Mouse (Mus musculus) CH12.LX (cell line): Measurements from ENCODE around the gene Dpm2. TPM values are rescaled to one million over a fixed set of nuclear protein-coding genes. Genes with fewer than 3 reads are reported as not detected.
A peak's percentile ranks its signal among the peaks of the same experiment; 100 is the strongest.

Experiments used
- DNase-seq: peaks from one replicate; pipeline ENCODE4 v3.0.0-alpha.2; 2013; ENCODE audit errors: extremely low read depth
- H3K27ac ChIP-seq: 2 replicates; pipeline ENCODE4 v1.5.1; 2012; ENCODE audit warnings: low read depth, mild to moderate bottlenecking, control low read depth, moderate library complexity; ENCODE audit not compliant: insufficient read depth
- H3K27me3 ChIP-seq: replicated peaks from 2 replicates; pipeline ENCODE3; 2012; ENCODE audit warnings: inconsistent platforms
- H3K36me3 ChIP-seq, 2 experiments: replicated peaks in 1 of 2; 2 replicates each; pipeline versions ENCODE3 to v1.6.1; 2012; ENCODE audit warnings: inconsistent platforms in 1 of 2, low read length in 1 of 2, mild to moderate bottlenecking in 1 of 2, mixed read lengths in 1 of 2, moderate library complexity in 1 of 2; ENCODE audit not compliant: control insufficient read depth in 1 of 2, insufficient read depth in 1 of 2
- H3K4me1 ChIP-seq, 2 experiments: 2 replicates each; pipeline ENCODE4 v1.6.1; 2012; ENCODE audit warnings: inconsistent platforms in 1 of 2, moderate library complexity in 1 of 2; ENCODE audit not compliant: insufficient read depth in 2 of 2, control insufficient read depth in 1 of 2
- H3K4me2 ChIP-seq: 2 replicates; pipeline ENCODE4 v1.6.1; 2012; ENCODE audit warnings: low read depth, mild to moderate bottlenecking, control low read depth; ENCODE audit not compliant: poor library complexity, insufficient read depth, severe bottlenecking
- H3K4me3 ChIP-seq, 3 experiments: fragments of 150-350 bp in 1 of 3; sonication (generic) in 1 of 3; replicated peaks in 1 of 3; 2 replicates each; pipeline versions ENCODE3 to v1.5.1; 2011 to 2012; ENCODE audit warnings: low read depth in 2 of 3, low read length in 2 of 3, mild to moderate bottlenecking in 2 of 3, moderate library complexity in 2 of 3, control low read depth in 1 of 3, improper control_type of control experiment in 1 of 3, inconsistent platforms in 1 of 3, mixed read lengths in 1 of 3; ENCODE audit not compliant: poor library complexity in 1 of 3
- H3K79me2 ChIP-seq: replicated peaks from 2 replicates; pipeline ENCODE4 v1.6.1; 2012; ENCODE audit warnings: mild to moderate bottlenecking, moderate library complexity; ENCODE audit not compliant: control insufficient read depth, poor library complexity, insufficient read depth, severe bottlenecking; ENCODE audit errors: extremely low read depth
- H3K9ac ChIP-seq: 2 replicates; pipeline ENCODE4 v1.6.1; 2012; ENCODE audit warnings: low read depth, mild to moderate bottlenecking, control low read depth, moderate library complexity; ENCODE audit not compliant: insufficient read depth
- H3K9me3 ChIP-seq: replicated peaks from 2 replicates; pipeline ENCODE3; 2012; ENCODE audit warnings: low read length, inconsistent platforms, mixed read lengths
- BHLHE40 ChIP-seq: IDR thresholded peaks from 2 replicates; pipeline ENCODE4 v1.6.1; 2011; ENCODE audit warnings: mild to moderate bottlenecking, low read depth, low read length, improper control_type of control experiment
- CTCF ChIP-seq, 2 experiments: IDR thresholded peaks in 1 of 2; conservative IDR thresholded peaks in 1 of 2; 2 replicates each; pipeline ENCODE4 v1.5.1; 2011 to 2012; ENCODE audit warnings: low read depth in 2 of 2, low read length in 2 of 2, improper control_type of control experiment in 1 of 2, inconsistent platforms in 1 of 2, mild to moderate bottlenecking in 1 of 2, moderate library complexity in 1 of 2
- E2F4 ChIP-seq: IDR thresholded peaks from 2 replicates; pipeline ENCODE4 v1.6.1; 2011; ENCODE audit warnings: low read depth, low read length, improper control_type of control experiment; ENCODE audit not compliant: insufficient replicate concordance
- EP300 ChIP-seq: IDR thresholded peaks from 2 replicates; pipeline ENCODE4 v1.6.1; 2011; ENCODE audit warnings: low read length, improper control_type of control experiment
- ETS1 ChIP-seq: conservative IDR thresholded peaks from 2 replicates; pipeline ENCODE4 v1.6.1; 2012; ENCODE audit warnings: low read depth, mild to moderate bottlenecking, inconsistent platforms, low read length, improper control_type of control experiment, moderate library complexity
- GABPA ChIP-seq: IDR thresholded peaks from 2 replicates; pipeline ENCODE4 v1.6.1; 2012; ENCODE audit warnings: low read depth, low read length, improper control_type of control experiment, inconsistent platforms; ENCODE audit not compliant: insufficient replicate concordance
- JUN ChIP-seq: IDR thresholded peaks from 2 replicates; pipeline ENCODE4 v1.6.1; 2011; ENCODE audit warnings: low read depth, mild to moderate bottlenecking, low read length, improper control_type of control experiment, moderate library complexity; ENCODE audit not compliant: insufficient read depth
- KAT2A ChIP-seq: IDR thresholded peaks from 2 replicates; pipeline ENCODE4 v1.6.1; 2012; ENCODE audit warnings: low read length, improper control_type of control experiment, inconsistent platforms; ENCODE audit not compliant: insufficient replicate concordance
- MAX ChIP-seq: IDR thresholded peaks from 2 replicates; pipeline ENCODE4 v1.6.1; 2011; ENCODE audit warnings: low read length, improper control_type of control experiment
- MAZ ChIP-seq: IDR thresholded peaks from 2 replicates; pipeline ENCODE4 v1.6.1; 2012; ENCODE audit warnings: low read depth, mild to moderate bottlenecking, inconsistent platforms, low read length, improper control_type of control experiment, moderate library complexity
- MEF2A ChIP-seq: IDR thresholded peaks from 2 replicates; pipeline ENCODE4 v1.6.1; 2014; ENCODE audit warnings: low read depth, mild to moderate bottlenecking, inconsistent platforms, low read length, improper control_type of control experiment, borderline replicate concordance
- MXI1 ChIP-seq: IDR thresholded peaks from 2 replicates; pipeline ENCODE4 v1.6.1; 2011; ENCODE audit warnings: mild to moderate bottlenecking, low read depth, low read length, improper control_type of control experiment
- MYC ChIP-seq: IDR thresholded peaks from 2 replicates; pipeline ENCODE4 v1.6.1; 2011; ENCODE audit warnings: low read depth, mild to moderate bottlenecking, improper control_type of control experiment, low read length
- NELFE ChIP-seq: IDR thresholded peaks from 2 replicates; pipeline ENCODE4 v1.6.1; 2011; ENCODE audit warnings: low read depth, low read length, improper control_type of control experiment
- PAX5 ChIP-seq: IDR thresholded peaks from 2 replicates; pipeline ENCODE4 v1.6.1; 2012; ENCODE audit warnings: low read length, inconsistent platforms, mixed read lengths
- POLR2A ChIP-seq: IDR thresholded peaks from 2 replicates; pipeline ENCODE4 v1.6.1; 2011; ENCODE audit warnings: low read depth, mild to moderate bottlenecking, improper control_type of control experiment, low read length
- POLR2AphosphoS2 ChIP-seq: IDR thresholded peaks from 2 replicates; pipeline ENCODE4 v1.6.1; 2011; ENCODE audit warnings: low read depth, low read length, improper control_type of control experiment
- RAD21 ChIP-seq: IDR thresholded peaks from 2 replicates; pipeline ENCODE4 v1.6.1; 2011; ENCODE audit warnings: low read depth, mild to moderate bottlenecking, low read length, improper control_type of control experiment, moderate library complexity
- RCOR1 ChIP-seq: conservative IDR thresholded peaks from 2 replicates; pipeline ENCODE4 v1.6.1; 2012; ENCODE audit warnings: low read depth, mild to moderate bottlenecking, inconsistent platforms, low read length, improper control_type of control experiment
- SIN3A ChIP-seq: IDR thresholded peaks from 2 replicates; pipeline ENCODE4 v1.6.1; 2012; ENCODE audit warnings: low read length, improper control_type of control experiment, inconsistent platforms
- SMC3 ChIP-seq: IDR thresholded peaks from 2 replicates; pipeline ENCODE4 v1.6.1; 2011; ENCODE audit warnings: low read depth, low read length, improper control_type of control experiment
- TBP ChIP-seq: conservative IDR thresholded peaks from 2 replicates; pipeline ENCODE4 v1.6.1; 2011; ENCODE audit warnings: low read depth, low read length, improper control_type of control experiment
- TCF12 ChIP-seq: IDR thresholded peaks from 2 replicates; pipeline ENCODE4 v1.6.1; 2014; ENCODE audit warnings: low read depth, mild to moderate bottlenecking, inconsistent platforms, low read length, improper control_type of control experiment
- UBTF ChIP-seq: IDR thresholded peaks from 2 replicates; pipeline ENCODE4 v1.6.1; 2012; ENCODE audit warnings: low read depth, mild to moderate bottlenecking, inconsistent platforms, low read length, improper control_type of control experiment, moderate library complexity
- USF2 ChIP-seq: conservative IDR thresholded peaks from 2 replicates; pipeline ENCODE4 v1.6.1; 2011; ENCODE audit warnings: low read depth, low read length, improper control_type of control experiment
- ZC3H11A ChIP-seq: IDR thresholded peaks from 2 replicates; pipeline ENCODE4 v1.6.1; 2012; ENCODE audit warnings: low read depth, mild to moderate bottlenecking, inconsistent platforms, low read length, improper control_type of control experiment
- ZKSCAN1 ChIP-seq: IDR thresholded peaks from 2 replicates; pipeline ENCODE4 v1.6.1; 2012; ENCODE audit warnings: low read depth, inconsistent platforms, low read length, improper control_type of control experiment, borderline replicate concordance
- ZMIZ1 ChIP-seq: IDR thresholded peaks from 2 replicates; pipeline ENCODE4 v1.6.1; 2012; ENCODE audit warnings: low read depth, mild to moderate bottlenecking, inconsistent platforms, low read length, improper control_type of control experiment
- ZNF384 ChIP-seq: IDR thresholded peaks from 2 replicates; pipeline ENCODE4 v1.6.1; 2012; ENCODE audit warnings: low read depth, low read length, improper control_type of control experiment, inconsistent platforms
- dilution Hi-C: fragments of 300-500 bp; cut with MboI; formaldehyde crosslinking; loops from 2 replicates; pipeline ENCODE4 v1.14.3; 2020; ENCODE audit warnings: low sequenced_read_pairs; ENCODE audit not compliant: extremely low pct_unique_long_range_greater_than_20kb, extremely low pct_ligation_motif_present
- in situ Hi-C: fragments of 300-500 bp; cut with MboI; formaldehyde crosslinking; loops from 3 replicates; pipeline ENCODE4 v1.14.3; 2019; ENCODE audit warnings: low sequenced_read_pairs, low pct_ligation_motif_present, low pct_unique_long_range_greater_than_20kb, mixed read lengths
- polyA plus RNA-seq: library from polyadenylated mRNA; unstranded; fragments of >175 nt; gene quantifications from 2 replicates; pipeline ENCODE4 v1.2.1, GENCODE M21; 2012; ENCODE audit warnings: low read depth; ENCODE audit not compliant: insufficient read length
- total RNA-seq, 2 experiments: library from RNA; depleted of rRNA; stranded (reverse); fragments of 300-350 nt in 1 of 2; fragments of >200 nt in 1 of 2; gene quantifications; 2 replicates each; pipeline ENCODE4 v1.2.3; 2012 to 2014

The Dpm2 gene
- total and polyA plus RNA-seq, 3 experiments: 30.9 to 63.6 (median 33.8) TPM

DNA sequence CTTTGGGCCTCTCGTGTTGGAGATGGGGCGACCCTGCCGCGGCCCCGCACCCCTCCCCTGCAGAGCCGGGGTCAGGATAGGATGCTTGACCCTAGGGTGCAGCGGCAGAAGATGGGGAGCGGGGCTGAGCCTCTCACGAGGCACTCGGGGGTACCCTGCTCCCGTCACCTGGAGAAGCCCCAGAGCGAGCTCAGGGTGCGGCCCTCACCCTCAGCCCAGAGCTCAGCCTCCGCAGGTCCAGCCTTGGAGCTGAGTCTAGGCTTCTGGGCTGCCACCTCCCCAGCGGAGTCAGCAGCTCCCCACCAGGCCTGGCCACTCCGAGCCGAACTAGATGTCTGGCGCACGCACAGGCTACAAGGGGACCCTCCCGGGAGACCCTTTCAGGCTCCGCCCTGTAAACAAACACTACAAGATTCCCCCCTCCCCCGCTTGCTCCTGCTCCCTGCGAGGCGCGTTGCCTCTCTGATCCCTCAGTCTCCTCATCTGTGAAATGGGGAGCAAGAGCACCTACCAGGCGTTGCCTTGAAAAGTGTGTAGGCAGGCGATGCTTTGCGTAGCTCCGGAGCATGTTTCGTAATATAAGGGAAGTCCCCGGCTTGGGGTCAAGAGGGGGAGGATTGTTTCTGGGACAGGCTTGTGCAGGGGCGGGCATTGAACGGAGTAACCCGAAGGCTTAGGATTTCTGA is 36.7 kb downstream of the Dpm2 start:
- Histone ChIP-seq H3K4me2 (peak overlapping the region; percentile 85), H3K9ac (peak overlapping the region; percentile 88), H3K4me1 (peaks cover 11 to 43% of the 10 kb centered on the region in 2 experiments), H3K4me3 (peak overlapping the region; percentile 85 to 88 (median 87)), H3K27me3 (no peaks in the 10 kb centered on the region), H3K79me2 (0 out of 2 replicates have a peak, but pooled peaks cover 2% of the 10 kb centered on the region), H3K27ac (peak overlapping the region; percentile 61), H3K36me3 (peaks cover 0 to 16% of the 10 kb centered on the region in 2 experiments), H3K9me3 (no peaks in the 10 kb centered on the region)
- TF ChIP-seq SIN3A (0 out of 2 replicates have a peak, but pooled peaks have one; percentile 19), MXI1 (0 out of 2 replicates have a peak, but pooled peaks have one; percentile 32), ZMIZ1 (no peak; the same call in 1 of the 2 replicates), ETS1 (peak; percentile 34; the same call in 1 of the 2 replicates), KAT2A (no peak), UBTF (no peak), TBP (0 out of 2 replicates have a peak, but pooled peaks have one; percentile 24), USF2 (no peak), PAX5 (no peak), BHLHE40 (peak; percentile 8; the same call in 1 of the 2 replicates), POLR2A (peak; percentile 59)
- peak; percentile 83 for DNase-seq
- dilution Hi-C loops (no loop called here), in situ Hi-C loops (no loop called here)

DNA sequence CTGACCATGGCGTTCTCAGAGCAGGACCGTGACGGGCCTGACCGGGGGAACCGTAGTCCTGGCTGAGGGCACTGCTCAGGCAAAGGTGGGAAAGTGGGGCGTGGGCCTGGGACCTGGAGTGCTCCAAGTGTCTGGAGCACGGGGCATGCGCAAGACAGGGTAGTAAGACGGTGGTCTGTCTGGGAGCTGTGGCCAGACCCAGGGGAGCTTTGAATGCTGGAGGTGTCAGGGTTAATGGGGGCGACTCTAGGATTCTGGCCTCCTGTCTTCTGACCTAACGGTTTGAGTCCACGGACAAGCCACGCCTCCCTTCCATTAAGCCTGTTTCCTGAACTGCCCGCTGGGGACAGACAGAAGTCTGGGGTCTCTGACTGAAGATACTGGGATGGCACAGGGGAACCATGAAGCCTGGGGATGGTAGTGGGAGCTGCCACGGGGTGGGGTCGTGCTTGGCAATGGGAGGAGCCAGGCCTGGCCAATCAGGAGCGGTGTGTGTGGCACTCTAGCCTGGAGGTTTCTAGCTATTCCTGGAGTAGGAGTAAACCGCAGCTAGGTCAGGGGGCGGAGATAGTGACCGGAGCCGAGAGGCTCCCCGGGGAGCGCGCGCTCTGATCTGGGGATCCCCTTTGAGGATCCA is 37.6 kb downstream of the Dpm2 start:
- 0 out of 2 replicates have a peak, but pooled peaks cover 2% of the 10 kb centered on the region for H3K79me2 ChIP-seq
- H3K4me3 ChIP-seq: peak overlapping the region; percentile 85 to 88 (median 87)
- no peaks in the 10 kb centered on the region for H3K27me3 ChIP-seq
- H3K9ac ChIP-seq: peak overlapping the region; percentile 66; the same call in 1 of the 2 replicates
- H3K36me3 ChIP-seq: peaks cover 4 to 23% of the 10 kb centered on the region in 2 experiments
- peak overlapping the region; percentile 85 for H3K4me2 ChIP-seq
- H3K9me3 ChIP-seq: no peaks in the 10 kb centered on the region
- H3K4me1 ChIP-seq: peaks cover 11 to 39% of the 10 kb centered on the region in 2 experiments
- dilution Hi-C loops: no loop called here
- in situ Hi-C loops: no loop called here
- H3K27ac ChIP-seq: peak overlapping the region; percentile 91
- peak; percentile 87 for DNase-seq
- no peak for TF ChIP-seq ZNF384
- TF ChIP-seq RAD21: no peak
- TF ChIP-seq JUN: no peak
- peak; percentile 42; the same call in 1 of the 2 replicates for TF ChIP-seq TCF12
- 0 out of 2 replicates have a peak, but pooled peaks have one; percentile 52 for TF ChIP-seq RCOR1
- no peak; the same call in 1 of the 2 replicates for TF ChIP-seq MAZ
- TF ChIP-seq POLR2A: peak; percentile 34; the same call in 1 of the 2 replicates
- TF ChIP-seq MEF2A: peak; percentile 95
- no peak for TF ChIP-seq MYC
- 0 out of 2 replicates have a peak, but pooled peaks have one; percentile 6 for TF ChIP-seq NELFE
- no peak for TF ChIP-seq ZKSCAN1
- peak in 1 of 2 experiments; percentile 0; a peak in 1 of 4 replicates for TF ChIP-seq CTCF (conservative IDR thresholded peaks at IDR 0.05 in 1 of 2, IDR thresholded peaks at IDR 0.05 in 1 of 2; ENCODE audit: low read depth in 2 of 2, low read length in 2 of 2)
- TF ChIP-seq TBP: no peak
- TF ChIP-seq EP300: no peak
- no peak for TF ChIP-seq ZC3H11A
- no peak for TF ChIP-seq GABPA
- peak; percentile 41; the same call in 1 of the 2 replicates for TF ChIP-seq MAX
- TF ChIP-seq SMC3: no peak
- no peak for TF ChIP-seq UBTF
- no peak for TF ChIP-seq KAT2A
- 0 out of 2 replicates have a peak, but pooled peaks have one; percentile 19 for TF ChIP-seq POLR2AphosphoS2
- peak; percentile 75 for TF ChIP-seq SIN3A
- TF ChIP-seq E2F4: peak; percentile 56; the same call in 1 of the 2 replicates
